Mouse (Mus musculus) embryonic facial prominence, embryonic 14.5 days (tissue): ENCODE measurements around the gene Zmym6. TPM values are rescaled to one million over a fixed set of nuclear protein-coding genes. Genes with fewer than 3 reads are reported as not detected.

Experiments
- ATAC-seq: fragments of 200-750 bp; cut with Nextera tagmentation; 2 replicates; pipeline ENCODE4 v1.8.0; 2017; ENCODE audit warnings: low read depth, moderate number of reproducible peaks, moderate TSS enrichment
- DNase-seq: peaks from one replicate; pipeline ENCODE4 v3.0.0-alpha.2; 2015; ENCODE audit warnings: low spot score
- H3K27ac ChIP-seq: fragments of 300-500 bp; sonication (generic); replicated peaks from 2 replicates; pipeline ENCODE4 v1.5.1; 2014; ENCODE audit warnings: low read depth, mild to moderate bottlenecking, low read length, moderate library complexity
- H3K27me3 ChIP-seq: fragments of 300-500 bp; sonication (generic); replicated peaks from 2 replicates; pipeline ENCODE4 v1.6.1; 2014; ENCODE audit warnings: low read length; ENCODE audit not compliant: control insufficient read depth, insufficient read depth
- H3K36me3 ChIP-seq: fragments of 300-500 bp; sonication (generic); 2 replicates; pipeline ENCODE4 v1.6.1; 2014; ENCODE audit warnings: low read length, mixed read lengths; ENCODE audit not compliant: control insufficient read depth, insufficient read depth
- H3K4me1 ChIP-seq: fragments of 300-500 bp; sonication (generic); 2 replicates; pipeline ENCODE4 v1.6.1; 2014; ENCODE audit warnings: antibody characterized with exemption, low read length; ENCODE audit not compliant: control insufficient read depth, insufficient read depth
- H3K4me2 ChIP-seq: fragments of 300-500 bp; sonication (generic); 2 replicates; pipeline ENCODE4 v1.6.1; 2014; ENCODE audit warnings: low read depth, mild to moderate bottlenecking, low read length, moderate library complexity, mixed read lengths
- H3K4me3 ChIP-seq: fragments of 300-500 bp; sonication (generic); 2 replicates; pipeline ENCODE4 v1.5.1; 2014; ENCODE audit warnings: low read depth, mild to moderate bottlenecking, low read length
- H3K9ac ChIP-seq: fragments of 300-500 bp; sonication (generic); 2 replicates; pipeline ENCODE4 v1.6.1; 2014; ENCODE audit warnings: low read depth, mild to moderate bottlenecking, low read length, moderate library complexity, mixed read lengths
- H3K9me3 ChIP-seq: fragments of 300-500 bp; sonication (generic); 2 replicates; pipeline ENCODE4 v1.6.1; 2016; ENCODE audit warnings: low read length; ENCODE audit not compliant: control insufficient read depth
- WGBS: fragments of 180-500 bp; shearing (Covaris S2); extraction: QIAGEN DNeasy Blood & Tissue Kit; methylation state at CpG from one replicate; pipeline ENCODE4 v1.1.7; 2014; 5-methylcytosine and 5-hydroxymethylcytosine counted together
- polyA plus RNA-seq: library from polyadenylated mRNA; unstranded; fragments of >200 nt; fragmentation: Nextera tagmentation; extraction: Ambion mirVana; gene quantifications from 2 replicates; pipeline ENCODE4 v1.2.1, GENCODE M21; 2014

Zmym6 gene
- 20.5 and 25.4 TPM in 2 replicates for polyA plus RNA-seq

DNA sequence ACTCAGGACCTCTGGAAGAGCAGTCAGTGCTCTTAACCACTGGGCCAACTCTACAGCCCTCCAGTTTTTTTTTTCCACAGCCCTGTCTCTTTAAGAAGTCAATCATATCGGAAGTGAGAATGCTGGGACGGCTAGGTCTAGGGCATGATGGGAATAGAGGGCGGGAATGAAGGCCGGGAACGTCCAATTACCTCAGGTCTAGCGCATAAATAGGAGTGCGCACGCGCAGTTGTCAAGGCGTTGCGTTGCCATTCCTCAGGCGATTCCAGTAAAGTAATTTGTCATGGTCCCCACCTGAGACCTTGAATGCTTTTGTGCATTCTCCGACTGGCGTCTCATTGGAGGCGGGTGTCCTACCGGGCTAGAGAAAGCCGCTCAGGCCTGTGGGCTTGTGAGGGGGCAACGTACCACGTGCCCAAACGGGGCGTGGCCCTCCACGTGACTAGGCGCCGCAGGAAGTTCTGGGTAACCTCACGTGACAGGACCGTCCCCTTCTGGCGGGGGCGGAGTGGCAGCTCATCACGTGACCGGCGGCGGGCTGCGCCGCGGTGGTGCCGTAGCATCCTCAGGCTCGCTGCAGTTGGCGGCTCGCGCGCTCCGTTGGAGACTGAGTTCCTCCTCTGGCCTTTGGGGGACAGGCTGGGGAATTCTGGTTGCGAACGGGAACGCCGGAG is at the start of gene Zmym6:
Gene Zmym6 (plus strand): TSS at position 509 of the 674 bp plus-strand sequence.
- Histone ChIP-seq H3K9me3 (no peaks in the 10 kb centered on the region), H3K4me2 (peak within 1 kb of the TSS; percentile 62), H3K4me1 (peaks cover 4% of the 10 kb centered on the region), H3K27me3 (no peaks in the 10 kb centered on the region), H3K27ac (peak within 1 kb of the TSS; percentile 89), H3K4me3 (peak within 1 kb of the TSS; percentile 57), H3K36me3 (no peaks in the 10 kb centered on the region), H3K9ac (peak within 1 kb of the TSS; percentile 67)
- WGBS: under 1% methylated on average over 37 of the region's 46 CpGs
- DNase-seq: peak; percentile 99
- peak; percentile 98 for ATAC-seq

- Histone ChIP-seq H3K27ac (no peak overlapping the region), H3K27me3 (no peaks in the 10 kb centered on the region), H3K9me3 (no peaks in the 10 kb centered on the region), H3K4me3 (no peak overlapping the region), H3K4me1 (no peaks in the 10 kb centered on the region), H3K36me3 (peaks cover 93% of the 10 kb centered on the region), H3K4me2 (no peak overlapping the region), H3K9ac (no peak overlapping the region)
- DNase-seq: no peak
- 92% methylated on average over 3 of the region's 3 CpGs for WGBS
- ATAC-seq: no peak
Observed at GRCm38 (mm10) chr4:127037158-127037557, 40.0 kb upstream of the Zmym6 start.

DNA sequence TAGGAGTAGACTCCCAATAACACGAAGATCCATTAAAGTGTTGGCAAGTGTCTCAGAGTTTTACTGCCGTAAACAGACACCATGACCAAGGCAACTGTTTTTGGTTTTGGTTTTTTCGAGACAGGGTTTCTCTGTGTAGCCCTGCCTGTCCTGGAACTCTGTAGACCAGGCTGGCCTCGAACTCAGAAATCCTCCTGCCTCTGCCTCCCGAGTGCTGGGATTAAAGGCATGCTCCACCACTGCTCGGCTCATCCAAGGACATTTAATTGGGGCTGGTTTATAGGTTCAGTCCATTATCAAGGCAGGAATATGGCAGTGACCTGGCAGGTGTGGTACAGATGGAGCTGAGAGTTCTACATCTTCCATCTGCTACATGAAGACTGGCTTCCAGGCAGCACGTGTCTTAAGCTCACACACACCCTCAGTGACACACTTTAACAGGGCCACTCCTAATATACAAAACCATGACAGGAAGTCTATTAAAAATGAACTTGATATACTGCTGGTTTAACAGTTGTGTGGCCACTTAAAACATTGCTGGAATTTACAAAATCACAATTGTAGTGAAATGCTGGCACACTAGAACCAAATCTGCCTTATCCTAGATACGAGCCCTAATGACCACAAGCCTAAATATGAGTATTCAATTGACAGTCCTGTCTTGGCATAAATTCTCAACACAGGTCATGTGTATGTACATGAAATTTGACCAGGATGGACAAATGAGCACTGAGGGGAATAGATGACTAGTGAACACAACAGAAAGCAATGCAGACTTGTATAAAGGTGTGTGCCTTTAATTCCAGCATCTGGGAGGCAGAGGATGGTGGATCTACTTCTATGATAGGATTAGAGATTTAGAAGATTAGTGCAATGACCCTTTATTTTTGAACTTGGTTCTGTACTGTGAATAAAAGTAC is 39.0 kb upstream of the Zmym6 start:
- no peak for ATAC-seq

DNA sequence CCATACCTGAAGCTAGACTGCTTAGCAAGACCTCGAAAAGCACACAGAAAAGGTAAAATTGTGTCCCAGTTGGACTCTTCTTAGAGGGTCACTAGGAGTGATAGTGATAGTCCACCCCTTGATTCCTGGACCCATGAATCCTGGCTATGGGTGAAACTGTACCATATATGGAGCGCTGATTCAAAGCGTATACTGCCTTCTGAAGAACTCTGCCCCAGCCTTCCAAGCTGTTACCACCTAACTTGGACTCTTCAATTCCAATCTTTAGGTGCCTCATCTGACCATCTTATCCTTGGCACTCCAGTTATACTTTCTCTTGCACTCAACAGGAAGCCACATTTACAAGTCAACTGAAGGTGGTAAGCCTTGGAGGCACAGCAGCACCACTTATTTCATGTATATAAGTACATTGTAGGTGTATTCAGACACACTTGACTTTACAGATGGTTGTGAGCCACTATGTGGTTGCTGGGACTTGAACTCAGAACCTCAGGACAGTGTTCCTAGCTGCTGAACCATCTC is 38.3 kb upstream of the Zmym6 start:
- ATAC-seq (no peak), DNase-seq (no peak)
- no peaks in the 10 kb centered on the region for H3K9me3 ChIP-seq
- WGBS: 85% methylated on average over 3 of the region's 3 CpGs
- no peaks in the 10 kb centered on the region for H3K4me1 ChIP-seq
- no peaks in the 10 kb centered on the region for H3K27me3 ChIP-seq
- H3K4me2 ChIP-seq: no peak overlapping the region
- H3K27ac ChIP-seq: no peak overlapping the region
- no peak overlapping the region for H3K9ac ChIP-seq
- no peak overlapping the region for H3K4me3 ChIP-seq
- peaks cover 88% of the 10 kb centered on the region for H3K36me3 ChIP-seq

More for the DNA sequence above, 39.0 kb upstream of the Zmym6 start:
- H3K4me1 ChIP-seq: no peaks in the 10 kb centered on the region
- no peaks in the 10 kb centered on the region for H3K27me3 ChIP-seq
- H3K4me3 ChIP-seq: no peak overlapping the region
- no peak overlapping the region for H3K4me2 ChIP-seq
- no peaks in the 10 kb centered on the region for H3K9me3 ChIP-seq
- no peak overlapping the region for H3K9ac ChIP-seq
- peaks cover 90% of the 10 kb centered on the region for H3K36me3 ChIP-seq
- no peak for DNase-seq
- H3K27ac ChIP-seq: no peak overlapping the region
- 85% methylated on average over 8 of the region's 8 CpGs for WGBS

- H3K4me1 ChIP-seq: no peaks in the 10 kb centered on the region
- no peak overlapping the region for H3K9ac ChIP-seq
- H3K4me3 ChIP-seq: no peak overlapping the region
- H3K27me3 ChIP-seq: no peaks in the 10 kb centered on the region
- WGBS: 73% methylated on average over 3 of the region's 3 CpGs
- H3K27ac ChIP-seq: no peak overlapping the region
- DNase-seq (no peak), ATAC-seq (no peak; the same call in 1 of the 2 replicates)
- peaks cover 89% of the 10 kb centered on the region for H3K36me3 ChIP-seq
- no peaks in the 10 kb centered on the region for H3K9me3 ChIP-seq
- H3K4me2 ChIP-seq: no peak overlapping the region
Observed at GRCm38 (mm10) chr4:127039871-127040483, 37.2 kb upstream of the Zmym6 start.

DNA sequence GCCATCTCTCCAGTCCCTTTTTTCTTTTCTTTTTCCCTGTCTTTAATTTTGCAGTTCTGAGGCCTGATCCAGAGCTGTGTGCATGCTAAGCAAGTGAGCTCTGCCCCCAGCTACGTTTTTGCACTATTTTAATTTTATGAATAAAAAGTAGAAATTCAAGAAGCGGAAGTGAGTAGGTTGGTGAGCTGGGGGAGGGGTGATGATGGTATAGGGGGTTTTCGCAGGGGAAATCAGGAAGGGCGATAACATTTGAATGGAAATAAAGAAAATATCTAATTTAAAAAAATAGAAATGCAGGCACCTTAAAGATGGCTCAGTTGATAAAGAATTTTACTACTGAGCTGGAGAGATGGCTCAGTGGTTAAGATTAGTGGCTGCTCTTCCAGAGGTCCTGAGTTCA is 33.6 kb upstream of the Zmym6 start:
- Histone ChIP-seq H3K27ac (no peak overlapping the region), H3K9ac (no peak overlapping the region), H3K9me3 (no peaks in the 10 kb centered on the region), H3K4me1 (no peaks in the 10 kb centered on the region), H3K27me3 (no peaks in the 10 kb centered on the region), H3K4me3 (no peak overlapping the region), H3K36me3 (peaks cover 90% of the 10 kb centered on the region), H3K4me2 (no peak overlapping the region)
- DNase-seq (no peak), ATAC-seq (no peak)
- WGBS: 76% methylated on average over 4 of the region's 4 CpGs

DNA sequence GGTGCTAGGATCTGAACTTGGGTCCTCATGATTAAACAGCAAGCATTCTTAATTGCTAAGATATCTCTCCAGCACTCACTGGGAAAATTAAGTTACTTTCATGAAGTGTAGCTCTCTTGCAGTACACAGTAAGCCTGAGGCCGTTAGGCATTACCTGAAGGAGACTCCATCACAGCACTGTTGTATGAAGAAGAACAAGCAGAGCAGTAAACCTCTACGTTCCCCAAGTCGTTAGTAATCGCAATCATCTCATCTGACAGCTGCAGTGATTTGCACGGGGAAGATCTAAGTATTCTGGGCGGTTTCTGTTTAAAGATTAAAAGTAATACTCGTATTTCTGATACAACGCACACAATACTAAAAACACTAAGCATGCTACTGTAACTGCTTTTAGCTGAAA is 26.1 kb upstream of the Zmym6 start:
- no peak for ATAC-seq
- DNase-seq: no peak
- Histone ChIP-seq H3K9ac (no peak overlapping the region), H3K36me3 (peaks cover 66% of the 10 kb centered on the region), H3K4me2 (no peak overlapping the region), H3K4me1 (no peaks in the 10 kb centered on the region), H3K27ac (no peak overlapping the region), H3K4me3 (no peak overlapping the region), H3K27me3 (no peaks in the 10 kb centered on the region), H3K9me3 (no peaks in the 10 kb centered on the region)
- 87% methylated on average over 8 of the region's 8 CpGs for WGBS

GRCm38 (mm10) chr4:127053071-127053470 is 24.1 kb upstream of the Zmym6 start:
- Histone ChIP-seq H3K27me3 (no peaks in the 10 kb centered on the region), H3K27ac (no peak overlapping the region), H3K36me3 (peaks cover 63% of the 10 kb centered on the region), H3K4me2 (no peak overlapping the region), H3K4me1 (no peaks in the 10 kb centered on the region), H3K9ac (no peak overlapping the region), H3K4me3 (no peak overlapping the region), H3K9me3 (no peaks in the 10 kb centered on the region)
- 97% methylated on average over 5 of the region's 5 CpGs for WGBS
- ATAC-seq: no peak
- no peak for DNase-seq
